Mouse (Mus musculus) skeletal muscle tissue, adult 2 months (tissue): Measurements from ENCODE around the gene Prkn.

Source experiments
- DNase-seq: peaks from one replicate; pipeline ENCODE4 v3.0.0-alpha.2; 2012; ENCODE audit warnings: low read depth, low spot score

The Prkn gene

DNA sequence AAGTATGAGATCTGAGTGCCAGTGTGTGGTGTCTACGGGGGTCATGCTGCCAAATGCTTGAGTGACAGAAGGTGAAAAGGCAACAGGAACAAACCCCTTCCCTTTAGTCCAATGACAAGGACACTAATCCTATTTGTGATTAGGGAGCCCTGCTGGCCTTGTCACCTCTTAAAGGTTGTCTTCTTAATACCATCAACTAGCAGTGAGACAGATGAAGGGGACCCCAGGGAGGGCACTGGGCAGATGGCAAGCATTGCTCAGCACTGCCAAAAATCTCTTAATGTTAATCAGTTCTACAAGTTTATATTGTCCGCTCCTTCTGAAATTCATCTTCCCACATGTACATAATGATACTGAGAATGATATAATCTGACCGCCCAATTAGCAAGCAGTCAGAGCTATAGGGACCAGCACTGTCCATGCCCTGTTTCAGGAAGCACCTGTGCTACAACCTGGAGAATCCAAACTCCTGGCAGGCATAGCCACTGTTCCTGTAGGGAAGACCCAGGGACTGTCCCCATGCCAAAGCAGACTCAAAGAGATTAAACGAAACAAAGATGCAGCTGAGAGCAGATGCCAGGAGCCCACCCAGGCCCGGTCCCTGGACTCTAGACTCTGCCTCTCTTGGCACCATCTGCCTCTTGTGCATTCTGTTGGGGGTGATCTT lies 1250.2 kb downstream of the Prkn start:
- no peak for DNase-seq

- DNase-seq: no peak
These were observed 1252.8 kb downstream of the Prkn start for GRCm38 (mm10) chr17:12092901-12093564.

- no peak for DNase-seq
These were observed 1253.8 kb downstream of the Prkn start for GRCm38 (mm10) chr17:12094016-12094415.

DNA sequence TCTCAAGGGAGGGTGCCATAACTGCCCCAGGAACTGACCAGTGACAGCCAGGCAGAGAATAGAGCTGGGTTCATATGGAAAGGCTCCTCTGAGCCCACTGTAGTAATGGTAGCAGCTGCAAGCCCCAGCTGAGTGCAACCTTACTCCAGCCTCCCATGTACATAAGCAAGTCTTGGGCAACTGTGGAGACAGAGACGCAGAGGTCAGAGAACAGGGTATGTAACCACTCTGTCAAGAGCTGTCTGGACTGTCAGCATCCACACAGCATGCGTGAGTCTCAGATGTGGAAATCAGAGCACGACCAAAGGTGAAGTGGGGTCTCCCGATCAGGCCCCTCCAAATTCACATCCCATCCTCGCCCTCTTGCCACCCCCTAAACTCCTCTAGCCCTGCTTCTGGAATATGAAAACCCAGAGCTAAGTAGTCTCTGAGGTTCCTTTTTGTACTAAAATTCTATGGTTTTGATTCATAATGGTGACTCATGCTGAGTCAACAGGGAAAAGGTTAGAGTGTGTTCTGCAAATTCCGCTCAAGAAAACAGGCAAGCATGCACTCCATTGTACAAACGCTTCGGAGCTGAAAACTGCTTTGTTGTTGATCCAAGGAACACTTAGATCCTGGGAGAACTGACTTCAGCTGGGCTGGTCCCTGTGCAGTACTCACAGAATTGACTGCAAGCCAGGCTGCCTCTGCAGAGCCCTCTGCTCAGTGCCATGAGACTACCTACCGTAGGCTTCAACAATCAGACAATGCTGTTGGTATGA lies 1254.8 kb downstream of the Prkn start:
- DNase-seq: peak; percentile 71

GRCm38 (mm10) chr17:12099415-12099814 lies 1259.2 kb downstream of the Prkn start:
- DNase-seq: no peak

DNA sequence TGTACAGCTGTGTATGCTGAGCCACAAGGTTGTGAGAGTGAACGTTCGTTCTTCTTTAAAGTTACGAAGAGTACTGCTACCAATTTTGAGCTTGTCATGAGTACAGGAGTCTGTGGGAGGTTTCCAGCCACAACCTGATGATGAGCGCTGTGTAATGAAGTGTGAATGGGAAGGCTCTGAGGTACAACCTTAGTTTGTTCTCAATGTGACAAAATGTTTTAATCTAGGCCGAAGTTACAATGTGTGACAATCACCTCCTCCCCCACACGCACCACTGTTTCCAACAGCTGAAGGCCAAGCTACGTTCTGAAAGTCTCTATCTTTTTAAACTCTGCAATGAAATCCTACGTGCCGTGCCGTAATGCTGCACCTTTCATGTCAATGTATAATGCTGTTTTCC lies 1262.1 kb downstream of the Prkn start:
- DNase-seq: no peak

GRCm38 (mm10) chr17:12103781-12104180 lies 1263.6 kb downstream of the Prkn start:
- DNase-seq: no peak

DNA sequence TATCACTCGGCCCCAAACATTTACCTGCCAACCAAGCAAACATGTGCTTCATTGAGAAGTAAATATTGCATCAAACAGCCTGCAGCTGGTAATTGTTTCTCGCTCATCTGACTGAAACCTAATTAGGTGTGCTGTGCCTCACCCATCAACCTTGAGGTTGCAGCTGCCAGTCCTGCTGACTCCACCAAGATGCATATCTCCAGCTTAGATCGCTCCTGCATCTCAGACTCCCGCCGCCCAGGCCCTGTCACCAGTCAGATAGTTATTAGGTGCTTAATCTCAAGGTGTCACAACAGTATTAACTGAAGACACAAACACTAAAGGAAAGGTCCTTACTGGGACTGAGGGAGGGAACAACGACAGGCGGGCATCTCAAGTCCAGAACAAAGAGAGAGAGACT lies 1264.1 kb downstream of the Prkn start:
- DNase-seq: no peak

GRCm38 (mm10) chr17:12104690-12105089 lies 1264.5 kb downstream of the Prkn start:
- no peak for DNase-seq

GRCm38 (mm10) chr17:12106255-12106654 lies 1266.1 kb downstream of the Prkn start:
- no peak for DNase-seq
